Mouse (Mus musculus) adrenal gland, adult 8-10 months (tissue): Measurements from ENCODE around the gene Foxl1. TPM values are rescaled to one million over a fixed set of nuclear protein-coding genes. Genes with fewer than 3 reads are reported as not detected.
"Not testable (repeated sequence)": the region's sequence is repeated elsewhere in the genome, so short reads cannot be mapped to it uniquely, and the experiment has no call there.

Experiments used
- DNase-seq: peaks from one replicate; pipeline ENCODE4 v3.0.0; 2022
- total RNA-seq, 4 experiments: library from RNA; stranded (reverse); gene quantifications; 2 replicates each; pipeline ENCODE4 v1.2.4; 2022

Gene Foxl1
- total RNA-seq, 4 experiments from 2014 or later: 0.24 to 0.78 (median 0.54) TPM

- DNase-seq: peak; percentile 71
These were observed 2.3 kb upstream of the Foxl1 start for GRCm38 (mm10) chr8:121125311-121125876.

DNA sequence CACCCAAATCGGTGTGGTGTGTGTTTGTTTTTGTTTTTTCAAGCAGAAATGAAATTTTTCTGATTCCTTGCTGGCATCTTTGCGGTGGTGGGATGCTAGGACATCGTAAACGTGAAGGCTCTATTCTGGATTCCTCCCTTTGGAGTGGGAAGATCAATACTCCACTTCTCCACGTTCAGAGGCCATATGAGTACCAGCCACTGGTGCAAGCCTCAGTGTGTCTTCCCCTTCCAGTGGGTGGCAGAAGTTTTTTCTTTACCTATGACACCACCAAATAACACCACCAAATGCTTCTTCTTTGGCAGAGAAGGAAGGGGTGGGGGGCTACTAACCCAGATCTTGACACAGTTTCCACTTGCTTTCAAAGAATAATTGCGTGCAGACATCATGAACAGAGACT, 1.5 kb upstream of the Foxl1 start:
- DNase-seq: no peak

DNA sequence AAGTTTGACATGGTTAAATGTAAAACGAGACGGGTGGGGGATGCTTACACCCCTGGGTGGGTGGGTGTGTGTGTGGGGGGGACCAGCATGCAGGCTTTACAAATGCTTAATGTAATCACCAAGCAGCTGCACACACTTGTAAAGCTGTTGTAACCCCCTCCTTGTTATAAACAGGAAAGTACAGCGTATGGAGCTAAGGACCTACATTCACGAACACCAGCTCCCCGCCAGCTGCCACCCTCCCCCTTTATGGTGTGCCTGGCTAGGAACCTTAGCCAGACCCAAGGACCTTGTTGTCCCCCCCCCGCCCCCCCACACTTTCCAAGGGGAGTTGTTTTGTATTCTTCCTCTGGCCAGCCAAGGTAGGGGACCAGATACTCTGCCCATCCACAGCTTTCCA, 1.0 kb upstream of the Foxl1 start:
- DNase-seq: no peak

GRCm38 (mm10) chr8:121127291-121127701, 444 bp upstream of the Foxl1 start:
- DNase-seq: no peak

DNA sequence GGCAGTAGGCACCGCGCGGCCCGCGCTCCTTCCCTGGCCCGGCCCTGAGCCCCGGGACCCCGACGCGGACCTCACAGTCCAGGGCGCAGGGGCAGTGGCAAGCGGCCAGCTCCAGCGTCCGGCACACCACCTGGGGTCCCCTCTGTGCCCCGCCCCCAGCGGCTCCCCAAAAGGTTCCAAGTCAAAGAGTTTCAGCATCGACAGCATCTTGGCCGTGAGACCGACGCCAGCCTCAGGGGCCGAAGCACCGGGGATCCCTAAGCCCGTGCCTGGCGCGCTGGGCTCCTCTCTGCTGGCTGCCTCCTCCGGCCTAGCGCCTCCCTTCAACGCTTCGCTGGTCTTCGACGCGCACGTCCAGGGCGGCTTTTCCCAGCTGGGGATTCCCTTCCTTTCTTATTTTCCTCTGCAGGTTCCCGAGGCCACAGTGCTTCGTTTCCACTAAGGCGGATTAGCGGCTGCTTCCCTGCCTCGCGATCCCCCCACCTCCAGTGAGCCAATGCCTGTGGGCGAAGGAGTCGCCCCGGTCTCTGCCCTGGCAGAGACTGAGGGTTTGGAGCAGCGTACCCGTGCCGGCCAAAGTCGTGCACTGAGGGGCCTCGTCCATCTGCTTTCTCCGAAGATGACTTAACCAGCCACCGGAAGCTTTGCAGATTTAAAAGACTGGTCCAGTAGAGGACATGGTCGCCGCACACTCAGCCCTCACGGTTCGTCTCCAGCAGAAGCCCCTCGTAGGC, 958 bp downstream of the Foxl1 start:
- DNase-seq: no peak

- no peak for DNase-seq
These were observed 1.7 kb downstream of the Foxl1 start for GRCm38 (mm10) chr8:121129265-121129940.

- no peak for DNase-seq
These were observed 2.8 kb downstream of the Foxl1 start for GRCm38 (mm10) chr8:121130522-121130921.

DNA sequence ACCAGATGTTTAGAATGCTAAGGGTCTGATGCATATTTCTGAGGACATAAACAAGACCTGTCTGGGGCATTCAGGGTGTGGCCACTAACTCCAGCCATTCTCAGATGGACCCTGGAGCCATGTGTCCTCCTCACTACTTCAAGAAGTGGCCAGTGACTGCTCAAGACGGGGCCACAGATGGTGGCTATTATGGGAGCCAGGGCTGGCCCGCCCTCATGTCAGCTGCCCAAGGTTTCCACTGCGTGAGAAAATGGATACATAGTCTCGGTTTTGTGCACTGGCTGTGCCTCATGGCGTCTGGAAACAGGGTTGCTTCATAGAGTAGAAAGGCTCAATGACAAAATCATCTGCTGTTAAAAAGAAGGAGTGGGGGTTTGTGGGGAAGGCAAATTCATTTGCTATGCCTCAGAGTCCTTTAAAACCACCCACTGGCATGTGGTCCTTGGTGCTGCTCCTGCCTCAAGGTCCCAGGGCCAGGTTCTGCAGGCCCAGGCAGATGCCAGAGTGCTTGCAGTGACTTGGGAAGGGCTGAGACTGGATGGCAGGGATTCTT, 5.3 kb downstream of the Foxl1 start:
- DNase-seq: no peak

DNA sequence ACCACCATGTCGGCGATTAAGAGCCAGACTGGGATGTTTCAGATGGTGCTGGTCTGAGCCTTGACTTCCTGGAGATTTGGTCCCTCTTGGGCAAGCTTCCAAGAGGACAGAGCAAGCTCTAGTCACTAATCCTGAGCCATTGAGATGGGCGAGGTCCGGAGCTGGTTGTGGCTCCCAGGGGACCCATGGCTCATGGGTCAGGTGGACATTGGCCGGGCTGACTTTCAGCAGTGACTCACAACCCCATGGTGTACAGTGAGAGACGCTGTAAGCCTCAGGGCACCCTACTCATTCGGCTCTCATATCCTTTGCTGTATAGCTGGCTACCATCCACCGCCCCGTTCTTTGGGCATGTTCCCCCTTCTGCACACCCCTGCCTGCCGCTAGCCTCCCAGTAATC, 6.4 kb downstream of the Foxl1 start:
- no peak for DNase-seq

GRCm38 (mm10) chr8:121134512-121134911, 6.8 kb downstream of the Foxl1 start:
- DNase-seq: no peak

DNA sequence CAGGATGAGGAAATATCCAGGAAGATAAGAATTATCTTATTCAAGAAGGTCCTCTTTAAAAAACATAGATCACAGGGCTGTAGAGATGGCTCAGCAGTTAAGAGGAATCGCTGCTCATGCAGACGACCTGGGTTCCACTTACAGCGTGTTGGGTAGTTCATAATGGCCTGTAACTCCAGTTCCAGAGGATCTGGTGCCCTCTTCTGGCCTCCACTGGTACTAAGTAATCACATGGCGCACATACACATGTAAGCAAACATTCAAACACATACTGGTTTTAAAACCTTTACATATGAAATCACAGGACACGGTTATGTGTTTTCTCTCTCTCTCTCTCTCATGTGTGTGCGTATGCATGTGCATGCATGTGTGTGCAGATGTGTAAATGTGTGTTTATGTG, 9.1 kb downstream of the Foxl1 start:
- DNase-seq: no peak

DNA sequence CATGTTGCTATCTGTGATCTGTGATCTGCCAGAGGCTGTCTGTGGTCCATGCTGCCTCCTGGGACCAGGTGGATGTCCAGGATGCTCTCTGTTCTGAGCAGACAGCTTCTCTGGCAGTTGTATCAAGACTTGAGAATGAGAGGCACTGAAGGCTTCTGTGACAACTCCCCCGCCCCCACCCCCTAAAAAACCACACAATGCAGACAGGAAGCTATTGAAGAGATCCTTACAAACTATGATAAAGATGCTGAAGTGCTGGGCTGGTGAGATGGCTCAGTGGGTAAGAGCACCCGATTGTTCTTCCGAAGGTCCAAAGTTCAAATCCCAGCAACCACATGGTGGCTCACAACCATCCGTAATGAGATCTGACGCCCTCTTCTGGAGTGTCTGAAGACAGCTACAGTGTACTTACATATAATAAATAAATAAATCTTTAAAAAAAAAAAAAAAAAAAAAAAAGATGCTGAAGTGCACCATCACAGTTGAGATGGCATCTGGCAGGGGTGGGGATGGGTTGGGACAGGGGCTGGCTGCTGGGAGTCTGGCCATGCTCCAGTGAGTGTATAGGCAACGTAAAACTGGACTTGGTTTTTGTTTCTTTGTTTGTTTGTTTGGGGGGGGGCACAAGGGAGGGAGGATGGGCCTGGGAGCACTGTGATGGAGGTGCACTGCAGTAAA, 17.9 kb downstream of the Foxl1 start:
- not testable (repeated sequence) for DNase-seq

DNA sequence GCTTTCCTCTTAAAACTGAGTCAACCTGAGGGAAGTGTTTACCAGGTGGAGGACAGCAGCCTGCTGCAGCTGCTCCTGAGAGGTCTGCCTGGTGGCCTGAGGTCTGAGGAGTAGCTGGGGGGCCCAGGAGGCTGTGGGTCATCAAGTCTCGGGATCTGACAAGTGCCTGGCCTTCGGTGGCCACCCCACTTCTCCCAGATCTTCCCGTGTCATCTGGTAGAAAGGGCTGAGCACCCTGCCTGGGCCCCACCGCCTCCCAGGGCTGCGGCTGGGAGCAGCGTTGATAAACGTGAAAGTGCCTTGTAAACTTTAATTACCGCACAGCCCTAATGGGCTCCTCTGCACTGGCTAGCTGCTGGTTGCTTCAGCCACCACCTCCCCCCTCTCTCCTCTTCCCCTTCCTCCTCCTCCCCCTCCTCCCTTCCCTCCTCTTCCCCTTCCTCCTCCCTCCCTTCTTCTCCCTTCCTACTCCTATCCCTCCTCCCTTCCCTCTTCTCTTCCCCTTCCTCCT, 20.9 kb downstream of the Foxl1 start:
- DNase-seq: no peak

DNA sequence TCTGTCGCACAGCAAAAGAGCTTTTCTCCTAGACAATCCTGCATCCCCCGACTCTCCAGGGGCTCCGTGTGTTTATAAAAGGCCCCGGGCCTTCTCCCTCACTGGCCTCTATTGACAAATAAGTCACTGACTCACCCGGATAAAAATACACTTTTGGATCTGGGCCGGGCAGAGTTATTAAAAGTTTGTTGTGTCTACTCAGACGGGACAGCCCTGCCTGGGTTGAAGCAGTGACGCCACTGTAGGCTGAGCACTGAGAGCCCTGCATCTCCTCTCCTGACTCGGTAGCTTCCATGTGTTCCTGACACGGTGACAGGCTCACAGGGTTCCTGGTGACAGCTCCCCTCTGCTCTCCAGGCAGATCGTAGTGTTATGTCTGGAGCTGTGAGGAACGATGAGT, 24.7 kb downstream of the Foxl1 start:
- no peak for DNase-seq

- DNase-seq: no peak
These were observed 29.3 kb downstream of the Foxl1 start for GRCm38 (mm10) chr8:121156990-121157491.

DNA sequence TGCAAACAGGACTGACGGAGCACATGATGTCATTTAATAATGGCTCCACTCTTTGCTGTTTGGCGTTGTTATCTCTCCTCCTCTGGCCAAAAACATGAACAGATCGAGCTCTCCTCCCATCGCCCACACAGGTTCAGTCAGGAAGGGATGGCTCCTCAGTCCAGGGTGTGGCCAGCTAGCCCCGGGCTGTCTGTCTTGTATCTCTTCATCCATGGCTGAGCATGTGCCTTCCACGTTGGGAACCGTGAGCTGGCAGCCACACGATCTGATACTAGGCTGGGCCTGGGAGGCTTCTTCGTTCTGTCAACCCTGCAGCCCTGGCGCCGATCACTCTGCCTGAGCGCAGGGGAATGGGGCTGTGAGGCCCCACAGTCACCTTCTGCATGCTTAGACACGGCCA, 31.1 kb downstream of the Foxl1 start:
- DNase-seq: no peak

- DNase-seq: no peak
These were observed 33.7 kb downstream of the Foxl1 start for GRCm38 (mm10) chr8:121161437-121161836.

- DNase-seq: no peak
These were observed 34.7 kb downstream of the Foxl1 start for GRCm38 (mm10) chr8:121162413-121162812.

GRCm38 (mm10) chr8:121162906-121163695, 35.4 kb downstream of the Foxl1 start:
- DNase-seq: no peak

- peak; percentile 60 for DNase-seq
These were observed 36.3 kb downstream of the Foxl1 start for GRCm38 (mm10) chr8:121164017-121164469.

GRCm38 (mm10) chr8:121168033-121168432, 40.3 kb downstream of the Foxl1 start:
- DNase-seq: no peak

DNA sequence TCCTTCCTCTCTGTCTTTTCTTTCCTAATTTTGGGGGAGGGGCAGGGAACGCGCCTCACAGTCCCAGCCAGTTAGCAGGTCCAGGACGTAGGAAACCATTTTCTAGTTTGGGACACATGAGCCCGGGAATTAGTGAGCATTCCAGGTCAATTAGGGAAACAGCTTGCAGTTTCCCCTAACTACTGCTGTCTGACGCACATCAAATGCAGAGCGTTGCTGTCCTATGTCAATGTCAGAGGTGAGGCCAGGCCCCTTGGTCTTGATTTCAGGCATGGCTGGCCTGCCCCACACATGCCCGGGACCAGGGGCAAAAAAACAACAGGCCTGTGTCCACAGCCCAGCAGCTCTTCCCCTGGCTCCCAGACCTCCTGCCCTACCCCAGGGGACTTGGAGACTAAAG, 42.4 kb downstream of the Foxl1 start:
- DNase-seq: no peak
